Mouse (Mus musculus): ENCODE results near the gene Tax1bp1. TPM values are rescaled to one million over a fixed set of nuclear protein-coding genes. Genes with fewer than 3 reads are reported as not detected.

The Tax1bp1 gene
- polyA plus RNA-seq, 1 experiment, result 124 TPM

DNA sequence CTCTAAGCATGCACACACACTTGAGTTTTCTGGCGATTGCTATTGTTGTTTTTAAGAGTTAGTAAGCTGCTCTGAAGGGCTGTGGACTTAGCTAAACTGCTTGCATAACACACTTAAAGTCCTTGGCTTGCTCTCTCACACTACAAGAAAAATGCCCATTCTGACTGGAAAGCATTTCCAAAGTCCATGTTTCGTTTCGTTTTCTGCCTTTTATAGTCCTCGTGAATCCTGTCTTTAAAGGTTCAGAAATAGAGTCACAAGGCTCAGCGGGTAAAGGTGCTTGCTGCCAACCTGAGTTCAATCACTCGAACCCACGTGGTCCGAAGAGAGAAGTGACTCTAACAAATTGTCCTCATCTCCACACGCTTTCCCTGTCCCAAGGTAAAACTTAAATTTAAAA lies 34.0 kb upstream of the Tax1bp1 start:
- H3K4me3 ChIP-seq (ENCODE audit: insufficient read depth, low read depth, low read length), result no peak overlapping the region
- peak overlapping the region; percentile 44; the same call in 1 of the 2 replicates for H3K27ac ChIP-seq (ENCODE audit: insufficient read depth, low read depth, low read length)
- no peak for TF ChIP-seq POLR2A (IDR thresholded peaks at IDR 0.05; ENCODE audit: insufficient read depth, low read depth, low read length)
- TF ChIP-seq CTCF (IDR thresholded peaks at IDR 0.05; ENCODE audit: insufficient read depth, low read depth, low read length), result no peak
- H3K4me1 ChIP-seq (ENCODE audit: control insufficient read depth, insufficient read depth, low read length), result peaks cover 8% of the 10 kb centered on the region
- 71% methylated on average over 9 of the region's 9 CpGs for WGBS

GRCm38 (mm10) chr6:52680458-52681032 lies 33.0 kb upstream of the Tax1bp1 start:
- Histone ChIP-seq H3K4me1 (ENCODE audit: control insufficient read depth, insufficient read depth, low read length) (peaks cover 8% of the 10 kb centered on the region), H3K27ac (ENCODE audit: insufficient read depth, low read depth, low read length) (peak overlapping the region; percentile 82; the same call in 1 of the 2 replicates), H3K4me3 (ENCODE audit: insufficient read depth, low read depth, low read length) (no peak overlapping the region)
- 32% methylated on average over 8 of the region's 8 CpGs for WGBS
- TF ChIP-seq POLR2A (IDR thresholded peaks at IDR 0.05; ENCODE audit: insufficient read depth, low read depth, low read length) (no peak), CTCF (IDR thresholded peaks at IDR 0.05; ENCODE audit: insufficient read depth, low read depth, low read length) (no peak)

DNA sequence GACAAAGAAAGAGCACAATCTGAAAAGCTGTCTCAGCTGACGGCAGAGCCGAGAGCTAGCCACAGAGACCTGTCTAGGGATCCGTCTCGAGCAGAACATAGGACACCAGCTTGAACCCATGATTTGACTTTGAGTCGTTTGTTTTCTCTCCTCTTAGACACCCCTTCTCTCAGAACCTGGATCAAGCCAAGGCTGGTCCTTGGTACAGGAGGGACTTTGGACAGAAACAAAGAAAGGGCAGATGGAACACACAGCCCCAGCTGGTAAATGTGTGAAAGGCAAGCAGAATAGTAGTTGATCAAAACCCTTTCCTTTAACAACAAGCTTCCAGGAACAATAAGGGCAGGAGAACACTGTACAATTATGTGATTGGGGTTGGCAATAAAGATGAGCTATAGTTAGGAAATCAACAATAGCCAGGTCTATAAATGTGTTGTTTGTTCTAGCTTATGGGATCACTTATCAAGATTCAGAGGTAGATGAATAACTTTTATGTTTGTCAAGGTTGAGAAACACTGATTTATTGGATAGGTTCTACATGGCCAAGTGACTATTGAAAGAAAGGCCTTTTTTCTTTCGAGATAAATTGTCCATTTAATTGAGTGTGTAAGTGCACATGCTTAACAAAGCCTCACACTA lies 31.6 kb upstream of the Tax1bp1 start:
- H3K4me1 ChIP-seq (ENCODE audit: control insufficient read depth, insufficient read depth, low read length), result peaks cover 8% of the 10 kb centered on the region
- TF ChIP-seq CTCF (IDR thresholded peaks at IDR 0.05; ENCODE audit: insufficient read depth, low read depth, low read length) (no peak), POLR2A (IDR thresholded peaks at IDR 0.05; ENCODE audit: insufficient read depth, low read depth, low read length) (no peak)
- 86% methylated on average over 6 of the region's 6 CpGs for WGBS
- H3K4me3 ChIP-seq (ENCODE audit: insufficient read depth, low read depth, low read length), result no peak overlapping the region
- no peak overlapping the region for H3K27ac ChIP-seq (ENCODE audit: insufficient read depth, low read depth, low read length)

GRCm38 (mm10) chr6:52682607-52683006 lies 30.9 kb upstream of the Tax1bp1 start:
- Histone ChIP-seq H3K4me3 (ENCODE audit: insufficient read depth, low read depth, low read length) (no peak overlapping the region), H3K27ac (ENCODE audit: insufficient read depth, low read depth, low read length) (no peak overlapping the region), H3K4me1 (ENCODE audit: control insufficient read depth, insufficient read depth, low read length) (peaks cover 8% of the 10 kb centered on the region)
- TF ChIP-seq POLR2A (IDR thresholded peaks at IDR 0.05; ENCODE audit: insufficient read depth, low read depth, low read length), result no peak
- no peak for TF ChIP-seq CTCF (IDR thresholded peaks at IDR 0.05; ENCODE audit: insufficient read depth, low read depth, low read length)
- 79% methylated on average over 3 of the region's 3 CpGs for WGBS

- TF ChIP-seq CTCF (IDR thresholded peaks at IDR 0.05; ENCODE audit: insufficient read depth, low read depth, low read length) (no peak), POLR2A (IDR thresholded peaks at IDR 0.05; ENCODE audit: insufficient read depth, low read depth, low read length) (no peak)
- no peak overlapping the region for H3K27ac ChIP-seq (ENCODE audit: insufficient read depth, low read depth, low read length)
- WGBS, result 55% methylated on average over 5 of the region's 5 CpGs
- no peaks in the 10 kb centered on the region for H3K4me1 ChIP-seq (ENCODE audit: control insufficient read depth, insufficient read depth, low read length)
- no peak overlapping the region for H3K4me3 ChIP-seq (ENCODE audit: insufficient read depth, low read depth, low read length)
Measured at GRCm38 (mm10) chr6:52686901-52687500, 26.5 kb upstream of the Tax1bp1 start.

GRCm38 (mm10) chr6:52690365-52690764 lies 23.2 kb upstream of the Tax1bp1 start:
- no peak for TF ChIP-seq POLR2A (IDR thresholded peaks at IDR 0.05; ENCODE audit: insufficient read depth, low read depth, low read length)
- TF ChIP-seq CTCF (IDR thresholded peaks at IDR 0.05; ENCODE audit: insufficient read depth, low read depth, low read length), result no peak
- Histone ChIP-seq H3K4me1 (ENCODE audit: control insufficient read depth, insufficient read depth, low read length) (no peaks in the 10 kb centered on the region), H3K27ac (ENCODE audit: insufficient read depth, low read depth, low read length) (no peak overlapping the region), H3K4me3 (ENCODE audit: insufficient read depth, low read depth, low read length) (no peak overlapping the region)
- WGBS, result 86% methylated on average over 3 of the region's 3 CpGs

- TF ChIP-seq CTCF (IDR thresholded peaks at IDR 0.05; ENCODE audit: insufficient read depth, low read depth, low read length) (no peak), POLR2A (IDR thresholded peaks at IDR 0.05; ENCODE audit: insufficient read depth, low read depth, low read length) (no peak)
Measured at GRCm38 (mm10) chr6:52691800-52692199, 21.7 kb upstream of the Tax1bp1 start.

DNA sequence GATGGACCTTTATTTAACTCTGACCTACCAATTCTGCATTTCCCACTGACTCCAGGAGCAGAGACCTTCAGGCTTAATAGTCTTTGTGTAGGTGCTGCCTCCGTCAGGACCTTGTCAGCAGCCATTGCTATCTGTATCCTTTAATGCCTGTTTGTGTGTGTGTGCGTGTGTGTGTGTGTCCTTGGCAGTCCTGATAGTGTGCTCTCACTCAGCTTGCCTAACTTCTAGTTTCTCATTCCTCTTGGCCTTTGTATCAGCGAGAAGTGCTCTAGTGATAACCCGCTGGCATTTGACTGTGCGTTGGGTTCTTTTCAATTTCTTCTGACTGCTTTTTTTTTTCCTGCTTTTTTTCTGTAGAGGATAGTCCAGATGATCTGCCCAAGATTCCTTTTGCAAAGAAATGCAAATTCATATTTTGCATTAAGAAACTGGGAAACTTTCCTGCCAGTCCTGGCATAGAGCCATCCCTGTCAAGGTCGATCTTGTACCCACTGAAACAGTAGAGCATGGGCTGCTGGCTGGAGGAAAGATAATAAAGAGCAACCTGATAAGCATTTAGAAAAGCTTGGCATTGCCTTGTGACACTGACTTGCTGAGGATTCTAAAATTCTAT lies 21.0 kb upstream of the Tax1bp1 start:
- no peak overlapping the region for H3K4me3 ChIP-seq (ENCODE audit: insufficient read depth, low read depth, low read length)
- no peak overlapping the region for H3K27ac ChIP-seq (ENCODE audit: insufficient read depth, low read depth, low read length)
- H3K4me1 ChIP-seq (ENCODE audit: control insufficient read depth, insufficient read depth, low read length), result no peaks in the 10 kb centered on the region
- 84% methylated on average over 6 of the region's 6 CpGs for WGBS
- no peak for TF ChIP-seq POLR2A (IDR thresholded peaks at IDR 0.05; ENCODE audit: insufficient read depth, low read depth, low read length)
- TF ChIP-seq CTCF (IDR thresholded peaks at IDR 0.05; ENCODE audit: insufficient read depth, low read depth, low read length), result no peak

More at GRCm38 (mm10) chr6:52691800-52692199, 21.7 kb upstream of the Tax1bp1 start:
- H3K27ac ChIP-seq (ENCODE audit: insufficient read depth, low read depth, low read length), result no peak overlapping the region
- WGBS, result 81% methylated on average over 5 of the region's 5 CpGs
- H3K4me3 ChIP-seq (ENCODE audit: insufficient read depth, low read depth, low read length), result no peak overlapping the region
- H3K4me1 ChIP-seq (ENCODE audit: control insufficient read depth, insufficient read depth, low read length), result no peaks in the 10 kb centered on the region

Measured in olfactory bulb, adult 2 months (tissue).